Mouse (Mus musculus): ENCODE measurements around the gene Sardh. TPM values are rescaled to one million over a fixed set of nuclear protein-coding genes. Genes with fewer than 3 reads are reported as not detected.

Gene Sardh
- polyA plus RNA-seq, 1 experiment from 2014 or later: 3.2 TPM

- ATAC-seq (ENCODE audit: low FRiP score, low TSS enrichment): no peak
These were observed 81.1 kb downstream of the Sardh start for GRCm38 (mm10) chr2:27166999-27167398.

GRCm38 (mm10) chr2:27166074-27166473 is 82.1 kb downstream of the Sardh start:
- H3K36me3 ChIP-seq (ENCODE audit: control insufficient read depth, insufficient read depth, low read length): no peaks in the 10 kb centered on the region
- 84% methylated on average over 2 of the region's 2 CpGs for WGBS
- no peak for DNase-seq

More at GRCm38 (mm10) chr2:27166999-27167398, 81.1 kb downstream of the Sardh start:
- H3K4me2 ChIP-seq (ENCODE audit: low read length): no peak overlapping the region
- H3K9me3 ChIP-seq (ENCODE audit: control insufficient read depth, low read length): no peaks in the 10 kb centered on the region
- H3K4me1 ChIP-seq (ENCODE audit: control insufficient read depth, insufficient read depth, low read length): no peaks in the 10 kb centered on the region
- no peaks in the 10 kb centered on the region for H3K36me3 ChIP-seq (ENCODE audit: control insufficient read depth, insufficient read depth, low read length)
- H3K27me3 ChIP-seq (ENCODE audit: control insufficient read depth, insufficient read depth, low read length): no peaks in the 10 kb centered on the region
- DNase-seq: no peak
- H3K27ac ChIP-seq (replicated peaks; ENCODE audit: low read depth, low read length): no peak overlapping the region
- 27% methylated on average over 2 of the region's 2 CpGs for WGBS
- H3K9ac ChIP-seq (replicated peaks; ENCODE audit: low read length): no peak overlapping the region
- no peak overlapping the region for H3K4me3 ChIP-seq (replicated peaks; ENCODE audit: low read depth, low read length)

GRCm38 (mm10) chr2:27164796-27165590 is 83.1 kb downstream of the Sardh start, which contains the start of gene Dbh:
Dbh (plus strand) TSS chr2:27165233.
- Histone ChIP-seq H3K4me3 (replicated peaks; ENCODE audit: low read depth, low read length) (no peak within 1 kb of the TSS), H3K36me3 (ENCODE audit: control insufficient read depth, insufficient read depth, low read length) (no peaks in the 10 kb centered on the region), H3K4me2 (ENCODE audit: low read length) (no peak within 1 kb of the TSS), H3K9me3 (ENCODE audit: control insufficient read depth, low read length) (no peaks in the 10 kb centered on the region), H3K9ac (replicated peaks; ENCODE audit: low read length) (no peak within 1 kb of the TSS), H3K27ac (replicated peaks; ENCODE audit: low read depth, low read length) (no peak within 1 kb of the TSS), H3K27me3 (ENCODE audit: control insufficient read depth, insufficient read depth, low read length) (no peaks in the 10 kb centered on the region), H3K4me1 (ENCODE audit: control insufficient read depth, insufficient read depth, low read length) (no peaks in the 10 kb centered on the region)
- DNase-seq (no peak), ATAC-seq (ENCODE audit: low FRiP score, low TSS enrichment) (no peak)
- 75% methylated on average over 12 of the region's 12 CpGs for WGBS

More at GRCm38 (mm10) chr2:27166074-27166473, 82.1 kb downstream of the Sardh start:
- Histone ChIP-seq H3K4me1 (ENCODE audit: control insufficient read depth, insufficient read depth, low read length) (no peaks in the 10 kb centered on the region), H3K4me2 (ENCODE audit: low read length) (no peak overlapping the region), H3K27me3 (ENCODE audit: control insufficient read depth, insufficient read depth, low read length) (no peaks in the 10 kb centered on the region), H3K9me3 (ENCODE audit: control insufficient read depth, low read length) (no peaks in the 10 kb centered on the region), H3K27ac (replicated peaks; ENCODE audit: low read depth, low read length) (no peak overlapping the region), H3K4me3 (replicated peaks; ENCODE audit: low read depth, low read length) (no peak overlapping the region), H3K9ac (replicated peaks; ENCODE audit: low read length) (no peak overlapping the region)
- ATAC-seq (ENCODE audit: low FRiP score, low TSS enrichment): no peak

- H3K9me3 ChIP-seq (ENCODE audit: control insufficient read depth, low read length): no peaks in the 10 kb centered on the region
- no peak overlapping the region for H3K9ac ChIP-seq (replicated peaks; ENCODE audit: low read length)
- no peaks in the 10 kb centered on the region for H3K4me1 ChIP-seq (ENCODE audit: control insufficient read depth, insufficient read depth, low read length)
- no peaks in the 10 kb centered on the region for H3K27me3 ChIP-seq (ENCODE audit: control insufficient read depth, insufficient read depth, low read length)
- no peaks in the 10 kb centered on the region for H3K36me3 ChIP-seq (ENCODE audit: control insufficient read depth, insufficient read depth, low read length)
- H3K4me3 ChIP-seq (replicated peaks; ENCODE audit: low read depth, low read length): no peak overlapping the region
- no peak overlapping the region for H3K4me2 ChIP-seq (ENCODE audit: low read length)
- no peak for DNase-seq
- no peak for ATAC-seq (ENCODE audit: low FRiP score, low TSS enrichment)
- WGBS: 77% methylated on average over 5 of the region's 5 CpGs
- no peak overlapping the region for H3K27ac ChIP-seq (replicated peaks; ENCODE audit: low read depth, low read length)
These were observed 84.3 kb downstream of the Sardh start for GRCm38 (mm10) chr2:27163851-27164250.

- no peak for DNase-seq
These were observed 85.5 kb downstream of the Sardh start for GRCm38 (mm10) chr2:27162656-27163055.

GRCm38 (mm10) chr2:27161526-27161925 is 86.6 kb downstream of the Sardh start:
- Histone ChIP-seq H3K4me3 (replicated peaks; ENCODE audit: low read depth, low read length) (no peak overlapping the region), H3K4me2 (ENCODE audit: low read length) (no peak overlapping the region), H3K27me3 (ENCODE audit: control insufficient read depth, insufficient read depth, low read length) (no peaks in the 10 kb centered on the region), H3K9me3 (ENCODE audit: control insufficient read depth, low read length) (no peaks in the 10 kb centered on the region), H3K9ac (replicated peaks; ENCODE audit: low read length) (no peak overlapping the region), H3K27ac (replicated peaks; ENCODE audit: low read depth, low read length) (no peak overlapping the region), H3K4me1 (ENCODE audit: control insufficient read depth, insufficient read depth, low read length) (peaks cover 1% of the 10 kb centered on the region; the same call in 1 of the 2 replicates), H3K36me3 (ENCODE audit: control insufficient read depth, insufficient read depth, low read length) (no peaks in the 10 kb centered on the region)
- no peak for DNase-seq
- ATAC-seq (ENCODE audit: low FRiP score, low TSS enrichment): no peak
- WGBS: 95% methylated on average over 2 of the region's 2 CpGs

More at GRCm38 (mm10) chr2:27162656-27163055, 85.5 kb downstream of the Sardh start:
- H3K9ac ChIP-seq (replicated peaks; ENCODE audit: low read length): no peak overlapping the region
- no peaks in the 10 kb centered on the region for H3K4me1 ChIP-seq (ENCODE audit: control insufficient read depth, insufficient read depth, low read length)
- no peak overlapping the region for H3K4me3 ChIP-seq (replicated peaks; ENCODE audit: low read depth, low read length)
- no peaks in the 10 kb centered on the region for H3K36me3 ChIP-seq (ENCODE audit: control insufficient read depth, insufficient read depth, low read length)
- H3K27me3 ChIP-seq (ENCODE audit: control insufficient read depth, insufficient read depth, low read length): no peaks in the 10 kb centered on the region
- H3K9me3 ChIP-seq (ENCODE audit: control insufficient read depth, low read length): no peaks in the 10 kb centered on the region
- WGBS: 51% methylated on average over 11 of the region's 11 CpGs
- no peak for ATAC-seq (ENCODE audit: low FRiP score, low TSS enrichment)
- no peak overlapping the region for H3K27ac ChIP-seq (replicated peaks; ENCODE audit: low read depth, low read length)
- no peak overlapping the region for H3K4me2 ChIP-seq (ENCODE audit: low read length)

GRCm38 (mm10) chr2:27156596-27156995 is 91.5 kb downstream of the Sardh start:
- no peaks in the 10 kb centered on the region for H3K36me3 ChIP-seq (ENCODE audit: control insufficient read depth, insufficient read depth, low read length)
- ATAC-seq (ENCODE audit: low FRiP score, low TSS enrichment): no peak
- H3K9ac ChIP-seq (replicated peaks; ENCODE audit: low read length): no peak overlapping the region
- no peak overlapping the region for H3K4me2 ChIP-seq (ENCODE audit: low read length)
- DNase-seq: peak; percentile 38
- peaks cover 5% of the 10 kb centered on the region; the same call in 1 of the 2 replicates for H3K4me1 ChIP-seq (ENCODE audit: control insufficient read depth, insufficient read depth, low read length)
- WGBS: 38% methylated on average over 6 of the region's 6 CpGs
- H3K9me3 ChIP-seq (ENCODE audit: control insufficient read depth, low read length): no peaks in the 10 kb centered on the region
- no peak overlapping the region for H3K4me3 ChIP-seq (replicated peaks; ENCODE audit: low read depth, low read length)
- H3K27me3 ChIP-seq (ENCODE audit: control insufficient read depth, insufficient read depth, low read length): no peaks in the 10 kb centered on the region
- H3K27ac ChIP-seq (replicated peaks; ENCODE audit: low read depth, low read length): no peak overlapping the region

- H3K4me1 ChIP-seq (ENCODE audit: control insufficient read depth, insufficient read depth, low read length): peaks cover 5% of the 10 kb centered on the region; the same call in 1 of the 2 replicates
- H3K9me3 ChIP-seq (ENCODE audit: control insufficient read depth, low read length): no peaks in the 10 kb centered on the region
- no peak overlapping the region for H3K4me2 ChIP-seq (ENCODE audit: low read length)
- 79% methylated on average over 10 of the region's 10 CpGs for WGBS
- ATAC-seq (ENCODE audit: low FRiP score, low TSS enrichment): no peak
- H3K36me3 ChIP-seq (ENCODE audit: control insufficient read depth, insufficient read depth, low read length): no peaks in the 10 kb centered on the region
- no peak overlapping the region for H3K4me3 ChIP-seq (replicated peaks; ENCODE audit: low read depth, low read length)
- H3K27me3 ChIP-seq (ENCODE audit: control insufficient read depth, insufficient read depth, low read length): no peaks in the 10 kb centered on the region
- H3K27ac ChIP-seq (replicated peaks; ENCODE audit: low read depth, low read length): no peak overlapping the region
- no peak overlapping the region for H3K9ac ChIP-seq (replicated peaks; ENCODE audit: low read length)
- DNase-seq: no peak
These were observed 93.5 kb downstream of the Sardh start for GRCm38 (mm10) chr2:27154466-27155185.
